Mouse (Mus musculus) small intestine, adult 2 months (tissue): ENCODE measurements at regions not wholly inside any gene's neighbourhood (a gene's known extent, or its start where the extent isn't known, plus 50 kb on each side); places are given as distances from the start of the nearest gene placed in this dataset.

Experiments used
- CTCF ChIP-seq: fragments of 200-500 bp; IDR thresholded peaks from 2 replicates; pipeline ENCODE4 v1.5.1; 2012; ENCODE audit warnings: low read depth, mild to moderate bottlenecking, control low read depth, inconsistent platforms, low read length, moderate library complexity, mixed read lengths; ENCODE audit not compliant: insufficient replicate concordance, insufficient read length; ENCODE audit errors: extremely low read depth
- POLR2A ChIP-seq: fragments of 200-500 bp; IDR thresholded peaks from 2 replicates; pipeline ENCODE4 v1.6.1; 2012; ENCODE audit warnings: low read depth, mild to moderate bottlenecking, control low read depth, inconsistent platforms, low read length, moderate library complexity

GRCm38 (mm10) chr7:130085706-130086105 lies 434.5 kb downstream of the Ate1 start:
- TF ChIP-seq CTCF, result no peak
- no peak for TF ChIP-seq POLR2A
